Mouse (Mus musculus) monocyte, adult 2 months (primary cell): ENCODE measurements around the gene Ralgds.

ENCODE experiments used
- DNase-seq, 2 experiments: peaks; one replicate each; pipeline ENCODE4 v3.0.0; 2022; ENCODE audit warnings: low spot score in 2 of 2, low read depth in 1 of 2

Gene Ralgds

GRCm38 (mm10) chr2:28557452-28557851 lies 44.5 kb downstream of the Ralgds start:
- DNase-seq = no peak

- DNase-seq = no peak
Measured at GRCm38 (mm10) chr2:28563303-28563702, 50.4 kb downstream of the Ralgds start, which contains the start of gene Cel. TSS of gene Cel (minus strand) at chr2:28563403.

GRCm38 (mm10) chr2:28563830-28564229 lies 50.9 kb downstream of the Ralgds start:
- no peak for DNase-seq

GRCm38 (mm10) chr2:28564380-28564779 lies 51.5 kb downstream of the Ralgds start:
- DNase-seq = no peak

- DNase-seq = no peak
Measured at GRCm38 (mm10) chr2:28566545-28566944, 53.6 kb downstream of the Ralgds start.

GRCm38 (mm10) chr2:28569903-28570302 lies 57.0 kb downstream of the Ralgds start:
- DNase-seq = no peak

GRCm38 (mm10) chr2:28575341-28575740 lies 62.4 kb downstream of the Ralgds start:
- DNase-seq = no peak

- DNase-seq = no peak
Measured at GRCm38 (mm10) chr2:28576815-28577214, 63.9 kb downstream of the Ralgds start.

GRCm38 (mm10) chr2:28578003-28578402 lies 65.1 kb downstream of the Ralgds start:
- DNase-seq = no peak

GRCm38 (mm10) chr2:28582647-28583353 lies 69.9 kb downstream of the Ralgds start:
- DNase-seq = peak; percentile 66 to 86

- no peak for DNase-seq
Measured at GRCm38 (mm10) chr2:28583651-28584050, 70.7 kb downstream of the Ralgds start, which contains the start of gene Gtf3c5. TSS of gene Gtf3c5 (minus strand) at chr2:28583751.

GRCm38 (mm10) chr2:28585043-28585571 lies 72.2 kb downstream of the Ralgds start:
- DNase-seq = peak; percentile 56 to 73

- DNase-seq = no peak
Measured at GRCm38 (mm10) chr2:28585730-28586129, 72.8 kb downstream of the Ralgds start.

GRCm38 (mm10) chr2:28588574-28588973 lies 75.6 kb downstream of the Ralgds start:
- no peak for DNase-seq

- peak; percentile 73 to 79 for DNase-seq
Measured at GRCm38 (mm10) chr2:28591479-28591878, 78.6 kb downstream of the Ralgds start.

GRCm38 (mm10) chr2:28592809-28593208 lies 79.9 kb downstream of the Ralgds start:
- peak; percentile 38 to 70 for DNase-seq

- no peak for DNase-seq
Measured at GRCm38 (mm10) chr2:28596021-28596420, 83.1 kb downstream of the Ralgds start.

GRCm38 (mm10) chr2:28596998-28597397 lies 84.1 kb downstream of the Ralgds start:
- no peak for DNase-seq

- peak in 1 of 2 experiments; percentile 39 for DNase-seq
Measured at GRCm38 (mm10) chr2:28597733-28598547, 85.0 kb downstream of the Ralgds start.

GRCm38 (mm10) chr2:28598692-28599568 lies 86.0 kb downstream of the Ralgds start:
- DNase-seq = no peak

- no peak for DNase-seq
Measured at GRCm38 (mm10) chr2:28599569-28599900, 86.6 kb downstream of the Ralgds start.
